Mouse (Mus musculus) ES-Bruce4 (cell line): ENCODE results near the gene Myo10.

ENCODE experiments used
- CTCF ChIP-seq: IDR thresholded peaks from one replicate; pipeline ENCODE4 v1.8.1; 2011; ENCODE audit warnings: low read depth, low read length
- EP300 ChIP-seq: IDR thresholded peaks from 2 replicates; pipeline ENCODE4 v1.6.1; 2011; ENCODE audit warnings: low read depth, low read length; ENCODE audit not compliant: insufficient read depth
- POLR2A ChIP-seq: IDR thresholded peaks from one replicate; pipeline ENCODE4 v1.8.1; 2011; ENCODE audit warnings: low read length; ENCODE audit not compliant: insufficient read depth

DNA sequence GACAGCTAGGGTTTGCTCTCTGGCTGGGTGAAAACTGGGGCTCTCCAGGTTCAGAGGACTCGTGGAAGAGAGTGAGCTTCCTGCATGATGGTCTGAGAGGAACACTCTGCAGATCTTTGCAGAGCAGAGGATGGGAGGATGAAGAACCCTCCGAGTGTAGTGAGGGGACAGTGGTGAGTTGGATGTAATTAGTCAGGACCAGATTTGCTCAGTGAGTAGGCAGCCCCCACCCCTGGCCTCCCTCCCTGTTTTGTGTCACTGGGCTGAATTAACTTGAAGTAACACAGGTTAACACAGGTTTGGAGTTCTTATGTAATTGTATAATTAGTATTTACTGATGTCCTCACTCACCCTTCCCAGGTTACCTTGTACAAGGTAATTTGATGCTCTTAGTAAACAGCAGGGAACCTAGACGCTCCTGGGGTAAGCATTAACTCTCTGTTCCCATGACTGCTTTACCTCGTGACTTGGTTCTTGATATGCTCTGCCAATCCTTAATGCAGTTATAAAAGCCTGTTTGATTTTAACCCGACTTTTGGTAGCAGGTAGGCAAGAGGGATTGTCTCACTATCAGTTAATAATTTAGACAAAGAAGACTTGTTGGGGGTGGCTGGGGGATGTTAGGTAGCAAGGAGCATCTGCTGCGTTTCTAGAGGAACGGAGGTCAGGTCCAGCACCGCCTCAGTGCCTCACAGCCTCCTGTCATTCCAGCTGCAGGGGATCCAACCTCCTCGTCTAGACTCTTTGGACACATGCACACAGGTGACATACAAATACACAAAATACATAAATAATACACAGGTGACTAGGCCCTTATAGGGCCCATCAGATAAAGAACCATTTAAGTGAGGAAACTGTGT, 66.3 kb downstream of the Myo10 start:
- TF ChIP-seq CTCF = no peak
- no peak for TF ChIP-seq POLR2A
- TF ChIP-seq EP300 = no peak
